Mouse (Mus musculus): ENCODE results near the gene Cdk6. TPM values are rescaled to one million over a fixed set of nuclear protein-coding genes. Genes with fewer than 3 reads are reported as not detected.

Gene Cdk6
- polyA plus RNA-seq, 1 experiment, result not detected

GRCm38 (mm10) chr5:3382343-3383040 lies 41.2 kb downstream of the Cdk6 start:
- Histone ChIP-seq H3K4me1 (ENCODE audit: control insufficient read depth, insufficient read depth, low read length) (no peaks in the 10 kb centered on the region), H3K4me3 (ENCODE audit: insufficient read depth, low read depth, low read length) (no peak overlapping the region), H3K27ac (ENCODE audit: insufficient read depth, low read depth, low read length) (no peak overlapping the region)
- 83% methylated on average over 13 of the region's 13 CpGs for WGBS
- TF ChIP-seq POLR2A (IDR thresholded peaks at IDR 0.05; ENCODE audit: insufficient read depth, low read depth, low read length), result no peak
- TF ChIP-seq CTCF (IDR thresholded peaks at IDR 0.05; ENCODE audit: insufficient read depth, low read depth, low read length), result no peak

- 71% methylated on average over 3 of the region's 3 CpGs for WGBS
- TF ChIP-seq CTCF (IDR thresholded peaks at IDR 0.05; ENCODE audit: insufficient read depth, low read depth, low read length) (no peak), POLR2A (IDR thresholded peaks at IDR 0.05; ENCODE audit: insufficient read depth, low read depth, low read length) (no peak)
- Histone ChIP-seq H3K4me3 (ENCODE audit: insufficient read depth, low read depth, low read length) (no peak overlapping the region), H3K4me1 (ENCODE audit: control insufficient read depth, insufficient read depth, low read length) (no peaks in the 10 kb centered on the region), H3K27ac (ENCODE audit: insufficient read depth, low read depth, low read length) (no peak overlapping the region)
Observed at GRCm38 (mm10) chr5:3383547-3383946, 42.3 kb downstream of the Cdk6 start.

- H3K27ac ChIP-seq (ENCODE audit: insufficient read depth, low read depth, low read length), result no peak overlapping the region
- 64% methylated on average over 1 of the region's 1 CpGs for WGBS
- no peaks in the 10 kb centered on the region for H3K4me1 ChIP-seq (ENCODE audit: control insufficient read depth, insufficient read depth, low read length)
- TF ChIP-seq POLR2A (IDR thresholded peaks at IDR 0.05; ENCODE audit: insufficient read depth, low read depth, low read length) (no peak), CTCF (IDR thresholded peaks at IDR 0.05; ENCODE audit: insufficient read depth, low read depth, low read length) (no peak)
- no peak overlapping the region for H3K4me3 ChIP-seq (ENCODE audit: insufficient read depth, low read depth, low read length)
Observed at GRCm38 (mm10) chr5:3385078-3385477, 43.8 kb downstream of the Cdk6 start.

- 83% methylated on average over 7 of the region's 7 CpGs for WGBS
- no peak for TF ChIP-seq CTCF (IDR thresholded peaks at IDR 0.05; ENCODE audit: insufficient read depth, low read depth, low read length)
- TF ChIP-seq POLR2A (IDR thresholded peaks at IDR 0.05; ENCODE audit: insufficient read depth, low read depth, low read length), result no peak
- Histone ChIP-seq H3K4me1 (ENCODE audit: control insufficient read depth, insufficient read depth, low read length) (no peaks in the 10 kb centered on the region), H3K4me3 (ENCODE audit: insufficient read depth, low read depth, low read length) (no peak overlapping the region), H3K27ac (ENCODE audit: insufficient read depth, low read depth, low read length) (no peak overlapping the region)
Observed at GRCm38 (mm10) chr5:3386021-3386730, 44.9 kb downstream of the Cdk6 start.

GRCm38 (mm10) chr5:3386731-3387087 lies 45.4 kb downstream of the Cdk6 start:
- H3K4me1 ChIP-seq (ENCODE audit: control insufficient read depth, insufficient read depth, low read length), result no peaks in the 10 kb centered on the region
- 50% methylated on average over 4 of the region's 4 CpGs for WGBS
- no peak overlapping the region for H3K27ac ChIP-seq (ENCODE audit: insufficient read depth, low read depth, low read length)
- TF ChIP-seq CTCF (IDR thresholded peaks at IDR 0.05; ENCODE audit: insufficient read depth, low read depth, low read length), result no peak
- TF ChIP-seq POLR2A (IDR thresholded peaks at IDR 0.05; ENCODE audit: insufficient read depth, low read depth, low read length), result no peak
- H3K4me3 ChIP-seq (ENCODE audit: insufficient read depth, low read depth, low read length), result no peak overlapping the region

GRCm38 (mm10) chr5:3387138-3387537 lies 45.9 kb downstream of the Cdk6 start:
- no peak for TF ChIP-seq CTCF (IDR thresholded peaks at IDR 0.05; ENCODE audit: insufficient read depth, low read depth, low read length)
- TF ChIP-seq POLR2A (IDR thresholded peaks at IDR 0.05; ENCODE audit: insufficient read depth, low read depth, low read length), result no peak
- no peak overlapping the region for H3K27ac ChIP-seq (ENCODE audit: insufficient read depth, low read depth, low read length)
- 64% methylated on average over 5 of the region's 5 CpGs for WGBS
- H3K4me1 ChIP-seq (ENCODE audit: control insufficient read depth, insufficient read depth, low read length), result no peaks in the 10 kb centered on the region
- no peak overlapping the region for H3K4me3 ChIP-seq (ENCODE audit: insufficient read depth, low read depth, low read length)

- 58% methylated on average over 3 of the region's 3 CpGs for WGBS
- TF ChIP-seq CTCF (IDR thresholded peaks at IDR 0.05; ENCODE audit: insufficient read depth, low read depth, low read length) (no peak), POLR2A (IDR thresholded peaks at IDR 0.05; ENCODE audit: insufficient read depth, low read depth, low read length) (no peak)
- H3K4me1 ChIP-seq (ENCODE audit: control insufficient read depth, insufficient read depth, low read length), result no peaks in the 10 kb centered on the region
- no peak overlapping the region for H3K27ac ChIP-seq (ENCODE audit: insufficient read depth, low read depth, low read length)
- H3K4me3 ChIP-seq (ENCODE audit: insufficient read depth, low read depth, low read length), result no peak overlapping the region
Observed at GRCm38 (mm10) chr5:3392856-3393255, 51.6 kb downstream of the Cdk6 start.

- no peaks in the 10 kb centered on the region for H3K4me1 ChIP-seq (ENCODE audit: control insufficient read depth, insufficient read depth, low read length)
- H3K27ac ChIP-seq (ENCODE audit: insufficient read depth, low read depth, low read length), result no peak overlapping the region
- WGBS, result 95% methylated on average over 7 of the region's 7 CpGs
- no peak overlapping the region for H3K4me3 ChIP-seq (ENCODE audit: insufficient read depth, low read depth, low read length)
- no peak for TF ChIP-seq CTCF (IDR thresholded peaks at IDR 0.05; ENCODE audit: insufficient read depth, low read depth, low read length)
- no peak for TF ChIP-seq POLR2A (IDR thresholded peaks at IDR 0.05; ENCODE audit: insufficient read depth, low read depth, low read length)
Observed at GRCm38 (mm10) chr5:3394145-3394544, 52.9 kb downstream of the Cdk6 start.

- no peak for TF ChIP-seq CTCF (IDR thresholded peaks at IDR 0.05; ENCODE audit: insufficient read depth, low read depth, low read length)
- TF ChIP-seq POLR2A (IDR thresholded peaks at IDR 0.05; ENCODE audit: insufficient read depth, low read depth, low read length), result no peak
- Histone ChIP-seq H3K4me3 (ENCODE audit: insufficient read depth, low read depth, low read length) (no peak overlapping the region), H3K27ac (ENCODE audit: insufficient read depth, low read depth, low read length) (no peak overlapping the region), H3K4me1 (ENCODE audit: control insufficient read depth, insufficient read depth, low read length) (no peaks in the 10 kb centered on the region)
- 60% methylated on average over 6 of the region's 6 CpGs for WGBS
Observed at GRCm38 (mm10) chr5:3395020-3395419, 53.7 kb downstream of the Cdk6 start.

All from olfactory bulb, adult 2 months (tissue).